Mouse (Mus musculus): ENCODE results near the gene Slco1a4. TPM values are rescaled to one million over a fixed set of nuclear protein-coding genes. Genes with fewer than 3 reads are reported as not detected.

Gene Slco1a4
- polyA plus RNA-seq, 1 experiment, result not detected

DNA sequence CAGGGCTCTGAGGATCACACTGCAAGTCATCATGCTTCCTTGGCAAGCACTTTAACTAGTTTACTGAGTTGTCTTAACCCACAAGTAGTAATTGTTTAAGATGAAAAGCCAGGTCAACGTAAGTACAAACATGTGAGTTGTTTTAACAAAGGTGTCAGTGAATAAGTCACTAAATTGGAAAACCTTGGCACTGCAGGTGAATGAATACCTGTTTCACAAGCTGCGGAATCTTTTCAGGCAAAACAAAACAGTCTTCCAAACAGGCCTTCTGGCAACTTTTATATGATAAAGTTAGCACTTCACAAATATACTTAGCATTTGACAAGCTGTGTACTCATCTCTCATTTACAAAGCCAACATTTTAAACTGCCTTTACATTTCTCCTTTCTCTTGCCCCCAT is 15.7 kb upstream of the Slco1a4 start:
- no peak overlapping the region for H3K27ac ChIP-seq (ENCODE audit: insufficient read depth, low read length)
- no peak overlapping the region for H3K4me3 ChIP-seq (ENCODE audit: low read depth, low read length)
- H3K27me3 ChIP-seq (ENCODE audit: control insufficient read depth, insufficient read depth, low read length, poor library complexity, severe bottlenecking), result no peaks in the 10 kb centered on the region
- no peaks in the 10 kb centered on the region for H3K9me3 ChIP-seq (replicated peaks; ENCODE audit: control insufficient read depth, insufficient read depth, low read length, poor library complexity, severe bottlenecking)
- no peaks in the 10 kb centered on the region for H3K4me1 ChIP-seq (ENCODE audit: control insufficient read depth, insufficient read depth, low read length)
- H3K36me3 ChIP-seq (ENCODE audit: control insufficient read depth, insufficient read depth, low read length, poor library complexity, severe bottlenecking), result no peaks in the 10 kb centered on the region
- TF ChIP-seq EP300 (IDR thresholded peaks at IDR 0.05; ENCODE audit: insufficient read depth, low read depth, low read length), result no peak
- TF ChIP-seq POLR2A (IDR thresholded peaks at IDR 0.05; ENCODE audit: insufficient read depth, low read length), result no peak
- TF ChIP-seq CTCF (IDR thresholded peaks at IDR 0.05; ENCODE audit: low read depth, low read length), result no peak
- no peak overlapping the region for H3K9ac ChIP-seq (ENCODE audit: low read depth, poor library complexity, severe bottlenecking)

DNA sequence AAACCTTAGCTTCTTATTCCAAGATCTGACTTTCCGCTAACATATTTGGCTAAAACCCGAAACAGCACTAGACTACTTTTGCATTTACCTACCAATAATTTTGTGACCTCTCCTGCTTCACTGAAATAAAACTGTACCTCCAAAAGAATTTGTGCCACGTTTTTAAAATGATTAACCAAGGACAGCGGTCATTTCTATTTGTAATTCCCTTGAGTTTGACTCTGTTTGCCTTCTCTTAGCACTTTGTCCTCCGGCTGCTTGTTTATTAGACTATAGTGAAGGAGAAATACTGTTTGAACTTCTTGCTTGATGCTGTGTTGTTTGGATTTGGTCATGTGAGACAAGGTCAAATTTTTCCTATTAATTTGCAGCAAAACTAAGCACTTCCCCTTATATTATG is 12.7 kb upstream of the Slco1a4 start:
- no peak overlapping the region for H3K4me3 ChIP-seq (ENCODE audit: low read depth, low read length)
- H3K9me3 ChIP-seq (replicated peaks; ENCODE audit: control insufficient read depth, insufficient read depth, low read length, poor library complexity, severe bottlenecking), result no peaks in the 10 kb centered on the region
- H3K27ac ChIP-seq (ENCODE audit: insufficient read depth, low read length), result no peak overlapping the region

DNA sequence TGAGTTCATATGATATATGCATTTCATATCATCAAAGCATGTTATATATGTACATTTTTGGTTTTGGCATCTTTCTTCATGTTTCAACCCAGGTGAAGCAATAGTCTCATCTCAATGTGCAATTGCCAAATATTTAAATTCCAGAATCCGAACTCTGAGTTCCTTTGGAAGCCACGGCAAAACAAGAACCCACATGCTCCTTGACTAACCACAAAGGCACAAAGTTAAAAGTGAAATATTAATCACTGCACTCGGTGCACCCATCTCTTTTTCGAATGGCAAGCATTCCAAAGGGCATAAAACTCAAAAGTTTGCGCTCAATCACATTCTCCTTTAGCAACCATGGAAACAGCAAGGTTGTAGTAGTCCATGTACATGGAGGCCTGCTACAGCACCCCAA is 10.0 kb upstream of the Slco1a4 start:
- Histone ChIP-seq H3K36me3 (ENCODE audit: control insufficient read depth, insufficient read depth, low read length, poor library complexity, severe bottlenecking) (no peaks in the 10 kb centered on the region), H3K27me3 (ENCODE audit: control insufficient read depth, insufficient read depth, low read length, poor library complexity, severe bottlenecking) (no peaks in the 10 kb centered on the region), H3K9me3 (replicated peaks; ENCODE audit: control insufficient read depth, insufficient read depth, low read length, poor library complexity, severe bottlenecking) (no peaks in the 10 kb centered on the region), H3K4me1 (ENCODE audit: control insufficient read depth, insufficient read depth, low read length) (no peaks in the 10 kb centered on the region), H3K4me3 (ENCODE audit: low read depth, low read length) (no peak overlapping the region), H3K9ac (ENCODE audit: low read depth, poor library complexity, severe bottlenecking) (no peak overlapping the region), H3K27ac (ENCODE audit: insufficient read depth, low read length) (no peak overlapping the region)
- TF ChIP-seq EP300 (IDR thresholded peaks at IDR 0.05; ENCODE audit: insufficient read depth, low read depth, low read length), result no peak
- no peak for TF ChIP-seq CTCF (IDR thresholded peaks at IDR 0.05; ENCODE audit: low read depth, low read length)
- no peak for TF ChIP-seq POLR2A (IDR thresholded peaks at IDR 0.05; ENCODE audit: insufficient read depth, low read length)

More for the DNA sequence above, 12.7 kb upstream of the Slco1a4 start:
- H3K36me3 ChIP-seq (ENCODE audit: control insufficient read depth, insufficient read depth, low read length, poor library complexity, severe bottlenecking), result no peaks in the 10 kb centered on the region
- TF ChIP-seq POLR2A (IDR thresholded peaks at IDR 0.05; ENCODE audit: insufficient read depth, low read length), result no peak
- no peak for TF ChIP-seq EP300 (IDR thresholded peaks at IDR 0.05; ENCODE audit: insufficient read depth, low read depth, low read length)
- no peak for TF ChIP-seq CTCF (IDR thresholded peaks at IDR 0.05; ENCODE audit: low read depth, low read length)
- no peaks in the 10 kb centered on the region for H3K27me3 ChIP-seq (ENCODE audit: control insufficient read depth, insufficient read depth, low read length, poor library complexity, severe bottlenecking)
- no peaks in the 10 kb centered on the region for H3K4me1 ChIP-seq (ENCODE audit: control insufficient read depth, insufficient read depth, low read length)
- H3K9ac ChIP-seq (ENCODE audit: low read depth, poor library complexity, severe bottlenecking), result no peak overlapping the region

DNA sequence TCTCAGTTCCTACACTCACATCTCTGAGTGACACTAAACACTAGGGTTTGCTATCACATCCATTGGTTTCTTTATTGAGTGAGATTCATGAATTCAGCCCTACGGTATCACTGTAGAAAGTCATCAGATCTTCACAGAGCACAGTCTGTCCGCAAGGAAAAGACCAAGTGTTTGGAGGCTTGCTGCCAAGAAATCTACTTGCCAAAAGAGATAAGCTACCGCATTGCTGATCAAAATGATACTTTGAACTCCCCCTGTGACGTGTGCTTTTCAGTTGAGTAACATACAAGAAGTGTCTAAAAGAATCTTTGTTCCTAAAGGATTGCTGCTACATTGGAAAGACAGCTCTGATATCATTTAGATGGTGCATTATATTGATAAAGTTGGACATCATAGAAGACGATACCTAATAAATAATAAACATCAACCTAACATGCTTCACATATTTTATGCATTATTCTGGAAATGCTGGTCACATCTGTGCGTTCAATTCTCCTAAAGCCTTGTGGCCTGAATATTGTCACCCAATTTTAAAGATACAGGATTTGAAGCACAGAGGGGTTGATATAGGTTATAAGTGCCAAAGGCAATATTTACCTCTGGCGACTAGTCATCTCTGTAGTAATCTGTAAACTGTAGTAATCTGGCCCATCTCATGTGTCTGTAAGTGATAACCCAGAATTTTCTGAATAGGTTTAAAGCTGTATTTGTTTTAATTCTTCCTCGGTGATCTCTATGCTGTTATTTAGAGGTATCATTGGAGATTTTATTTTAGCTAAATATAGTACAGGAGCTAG is 1.9 kb upstream of the Slco1a4 start:
- Histone ChIP-seq H3K9ac (ENCODE audit: low read depth, poor library complexity, severe bottlenecking) (no peak overlapping the region), H3K36me3 (ENCODE audit: control insufficient read depth, insufficient read depth, low read length, poor library complexity, severe bottlenecking) (no peaks in the 10 kb centered on the region), H3K27me3 (ENCODE audit: control insufficient read depth, insufficient read depth, low read length, poor library complexity, severe bottlenecking) (no peaks in the 10 kb centered on the region), H3K27ac (ENCODE audit: insufficient read depth, low read length) (no peak overlapping the region), H3K4me3 (ENCODE audit: low read depth, low read length) (no peak overlapping the region), H3K9me3 (replicated peaks; ENCODE audit: control insufficient read depth, insufficient read depth, low read length, poor library complexity, severe bottlenecking) (no peaks in the 10 kb centered on the region), H3K4me1 (ENCODE audit: control insufficient read depth, insufficient read depth, low read length) (no peaks in the 10 kb centered on the region)
- no peak for TF ChIP-seq CTCF (IDR thresholded peaks at IDR 0.05; ENCODE audit: low read depth, low read length)
- TF ChIP-seq POLR2A (IDR thresholded peaks at IDR 0.05; ENCODE audit: insufficient read depth, low read length), result no peak
- no peak for TF ChIP-seq EP300 (IDR thresholded peaks at IDR 0.05; ENCODE audit: insufficient read depth, low read depth, low read length)

DNA sequence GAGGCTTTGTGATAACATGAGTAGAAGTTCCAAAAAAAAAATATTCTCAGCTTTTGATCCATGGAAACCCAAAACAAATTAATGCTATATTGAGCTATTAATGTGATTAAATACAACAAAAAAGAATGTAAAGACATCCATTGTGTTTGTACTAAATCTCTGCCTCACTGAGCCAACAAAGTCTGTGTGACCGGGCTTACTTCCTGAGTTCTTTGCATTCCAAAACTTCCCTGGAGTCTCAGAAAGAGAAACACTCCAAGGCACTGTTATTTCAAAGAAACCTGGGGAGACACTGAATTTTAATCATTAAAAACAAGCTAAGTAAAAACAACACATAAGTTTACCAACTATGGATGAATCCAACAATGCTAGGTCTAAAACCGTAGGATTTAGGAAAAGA is 2.4 kb downstream of the Slco1a4 start:
- no peak overlapping the region for H3K27ac ChIP-seq (ENCODE audit: insufficient read depth, low read length)
- H3K9ac ChIP-seq (ENCODE audit: low read depth, poor library complexity, severe bottlenecking), result no peak overlapping the region
- TF ChIP-seq POLR2A (IDR thresholded peaks at IDR 0.05; ENCODE audit: insufficient read depth, low read length) (no peak), CTCF (IDR thresholded peaks at IDR 0.05; ENCODE audit: low read depth, low read length) (no peak), EP300 (IDR thresholded peaks at IDR 0.05; ENCODE audit: insufficient read depth, low read depth, low read length) (no peak)
- no peak overlapping the region for H3K4me3 ChIP-seq (ENCODE audit: low read depth, low read length)
- no peaks in the 10 kb centered on the region for H3K9me3 ChIP-seq (replicated peaks; ENCODE audit: control insufficient read depth, insufficient read depth, low read length, poor library complexity, severe bottlenecking)
- H3K36me3 ChIP-seq (ENCODE audit: control insufficient read depth, insufficient read depth, low read length, poor library complexity, severe bottlenecking), result no peaks in the 10 kb centered on the region
- no peaks in the 10 kb centered on the region for H3K4me1 ChIP-seq (ENCODE audit: control insufficient read depth, insufficient read depth, low read length)
- no peaks in the 10 kb centered on the region for H3K27me3 ChIP-seq (ENCODE audit: control insufficient read depth, insufficient read depth, low read length, poor library complexity, severe bottlenecking)

DNA sequence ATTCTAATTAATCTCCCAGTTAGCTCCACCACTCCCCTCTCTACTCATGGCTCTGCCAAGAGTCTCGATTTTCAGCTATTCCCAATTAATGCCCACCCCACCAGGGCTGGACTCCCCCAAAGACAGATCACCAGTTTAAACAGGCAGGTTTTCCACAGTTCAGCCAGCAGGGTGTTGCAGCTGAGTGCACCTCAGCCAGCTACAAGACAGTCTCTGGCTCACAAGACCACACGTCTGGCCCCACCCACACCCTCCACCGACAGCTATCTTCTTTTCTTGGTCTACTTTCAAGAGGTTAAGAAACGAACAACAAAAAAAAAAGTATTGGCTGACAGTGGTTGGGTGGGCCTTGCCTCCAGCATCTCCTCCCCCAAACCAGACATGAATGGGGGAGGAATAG is 6.9 kb downstream of the Slco1a4 start:
- H3K36me3 ChIP-seq (ENCODE audit: control insufficient read depth, insufficient read depth, low read length, poor library complexity, severe bottlenecking), result no peaks in the 10 kb centered on the region
- TF ChIP-seq EP300 (IDR thresholded peaks at IDR 0.05; ENCODE audit: insufficient read depth, low read depth, low read length) (no peak), CTCF (IDR thresholded peaks at IDR 0.05; ENCODE audit: low read depth, low read length) (no peak), POLR2A (IDR thresholded peaks at IDR 0.05; ENCODE audit: insufficient read depth, low read length) (no peak)
- no peak overlapping the region for H3K9ac ChIP-seq (ENCODE audit: low read depth, poor library complexity, severe bottlenecking)
- no peaks in the 10 kb centered on the region for H3K27me3 ChIP-seq (ENCODE audit: control insufficient read depth, insufficient read depth, low read length, poor library complexity, severe bottlenecking)
- H3K4me1 ChIP-seq (ENCODE audit: control insufficient read depth, insufficient read depth, low read length), result no peaks in the 10 kb centered on the region
- H3K4me3 ChIP-seq (ENCODE audit: low read depth, low read length), result no peak overlapping the region
- H3K27ac ChIP-seq (ENCODE audit: insufficient read depth, low read length), result no peak overlapping the region
- H3K9me3 ChIP-seq (replicated peaks; ENCODE audit: control insufficient read depth, insufficient read depth, low read length, poor library complexity, severe bottlenecking), result no peaks in the 10 kb centered on the region
